Mouse (Mus musculus): ENCODE data around the gene Vps54. TPM values are rescaled to one million over a fixed set of nuclear protein-coding genes. Genes with fewer than 3 reads are reported as not detected.
"Not testable (repeated sequence)": the region's sequence is repeated elsewhere in the genome, so short reads cannot be mapped to it uniquely, and the experiment has no call there.

Vps54 gene
- polyA plus RNA-seq, 1 experiment from 2014 or later = 10.3 TPM

DNA sequence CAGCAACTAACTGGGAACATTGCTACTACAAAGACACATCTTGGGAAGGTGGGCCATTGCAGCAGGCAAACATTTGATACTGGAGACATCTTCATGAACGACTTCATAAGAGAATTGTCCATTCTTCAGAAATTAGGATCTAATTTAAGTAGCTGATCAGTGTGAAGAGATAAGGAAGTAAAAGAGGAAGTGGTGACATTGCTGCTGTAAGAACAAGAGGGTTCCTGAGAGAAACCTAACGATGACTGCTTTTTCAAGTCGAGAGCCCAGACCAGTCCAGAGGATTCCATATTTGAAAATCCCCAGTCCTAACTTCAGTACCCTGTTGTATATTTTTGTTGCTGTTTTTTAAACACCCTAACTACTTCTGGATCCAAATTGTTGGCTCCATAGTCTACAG is 26.3 kb downstream of the Vps54 start:
- no peak overlapping the region for H3K9ac ChIP-seq (ENCODE audit: low read depth, low read length)
- no peak overlapping the region for H3K27ac ChIP-seq (ENCODE audit: low read length)
- H3K9me3 ChIP-seq (replicated peaks; ENCODE audit: control insufficient read depth, low read length, poor library complexity, severe bottlenecking) = no peaks in the 10 kb centered on the region
- 94% methylated on average over 3 of the region's 3 CpGs for WGBS
- H3K4me1 ChIP-seq (ENCODE audit: control insufficient read depth, insufficient read depth, low read length) = no peaks in the 10 kb centered on the region
- no peak overlapping the region for H3K4me3 ChIP-seq (ENCODE audit: low read depth, low read length)
- no peak overlapping the region for H3K4me2 ChIP-seq (ENCODE audit: low read length)
- peaks cover 11% of the 10 kb centered on the region for H3K36me3 ChIP-seq (ENCODE audit: control insufficient read depth, insufficient read depth, low read length)
- H3K27me3 ChIP-seq (ENCODE audit: control insufficient read depth, insufficient read depth, low read depth, low read length) = no peaks in the 10 kb centered on the region
- ATAC-seq = no peak

DNA sequence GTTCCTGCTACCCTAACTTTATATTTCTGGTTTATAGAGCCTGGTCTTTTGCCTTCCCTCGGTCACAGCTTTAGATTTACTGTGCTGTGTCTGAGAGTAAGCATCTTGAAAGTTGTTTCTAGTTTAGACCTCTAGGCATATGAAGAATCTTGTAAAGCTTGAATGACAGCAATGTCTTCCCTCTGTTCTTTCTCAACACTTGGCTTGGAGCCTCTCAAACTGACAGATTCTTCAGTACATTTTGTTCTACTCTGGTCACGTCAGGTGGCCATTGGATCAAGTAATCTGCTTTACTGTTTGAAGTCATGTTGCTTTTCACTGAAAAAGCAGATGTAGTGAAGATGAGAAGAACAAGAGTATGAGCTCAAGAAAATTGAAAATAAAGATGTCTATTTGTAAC is 37.1 kb downstream of the Vps54 start:
- no peak overlapping the region for H3K27ac ChIP-seq (ENCODE audit: low read length)
- H3K4me1 ChIP-seq (ENCODE audit: control insufficient read depth, insufficient read depth, low read length) = no peaks in the 10 kb centered on the region

DNA sequence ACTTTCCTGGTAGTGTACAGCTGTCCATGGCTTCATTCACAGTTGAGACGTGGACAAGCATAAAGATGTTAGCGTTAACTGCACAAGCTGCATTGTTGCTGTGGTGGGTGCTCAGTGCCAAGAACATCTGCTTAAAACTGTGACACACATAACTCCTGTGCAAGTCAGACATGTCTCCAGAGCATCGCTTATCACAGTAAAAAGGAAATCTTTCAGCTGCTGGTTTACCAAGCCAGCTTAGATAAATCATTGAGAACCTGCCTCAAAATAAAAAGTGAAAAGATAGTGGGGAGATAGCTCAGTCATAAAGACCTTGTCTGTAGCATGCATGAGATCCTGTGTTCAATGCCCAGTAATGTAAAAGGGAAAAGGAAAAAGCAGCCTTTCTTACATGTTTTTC is 47.3 kb downstream of the Vps54 start:
- Histone ChIP-seq H3K4me3 (ENCODE audit: low read depth, low read length) (no peak overlapping the region), H3K27ac (ENCODE audit: low read length) (no peak overlapping the region), H3K9ac (ENCODE audit: low read depth, low read length) (no peak overlapping the region), H3K36me3 (ENCODE audit: control insufficient read depth, insufficient read depth, low read length) (0 out of 2 replicates have a peak, but pooled peaks cover 2% of the 10 kb centered on the region), H3K27me3 (ENCODE audit: control insufficient read depth, insufficient read depth, low read depth, low read length) (no peaks in the 10 kb centered on the region), H3K9me3 (replicated peaks; ENCODE audit: control insufficient read depth, low read length, poor library complexity, severe bottlenecking) (no peaks in the 10 kb centered on the region), H3K4me2 (ENCODE audit: low read length) (no peak overlapping the region), H3K4me1 (ENCODE audit: control insufficient read depth, insufficient read depth, low read length) (no peaks in the 10 kb centered on the region)
- ATAC-seq = no peak
- 87% methylated on average over 3 of the region's 3 CpGs for WGBS

More for the DNA sequence above, 37.1 kb downstream of the Vps54 start:
- Histone ChIP-seq H3K9me3 (replicated peaks; ENCODE audit: control insufficient read depth, low read length, poor library complexity, severe bottlenecking) (no peaks in the 10 kb centered on the region), H3K27me3 (ENCODE audit: control insufficient read depth, insufficient read depth, low read depth, low read length) (no peaks in the 10 kb centered on the region), H3K36me3 (ENCODE audit: control insufficient read depth, insufficient read depth, low read length) (peaks cover 2% of the 10 kb centered on the region), H3K4me3 (ENCODE audit: low read depth, low read length) (no peak overlapping the region), H3K4me2 (ENCODE audit: low read length) (no peak overlapping the region), H3K9ac (ENCODE audit: low read depth, low read length) (no peak overlapping the region)
- WGBS = 80% methylated on average over 2 of the region's 2 CpGs
- no peak for ATAC-seq

DNA sequence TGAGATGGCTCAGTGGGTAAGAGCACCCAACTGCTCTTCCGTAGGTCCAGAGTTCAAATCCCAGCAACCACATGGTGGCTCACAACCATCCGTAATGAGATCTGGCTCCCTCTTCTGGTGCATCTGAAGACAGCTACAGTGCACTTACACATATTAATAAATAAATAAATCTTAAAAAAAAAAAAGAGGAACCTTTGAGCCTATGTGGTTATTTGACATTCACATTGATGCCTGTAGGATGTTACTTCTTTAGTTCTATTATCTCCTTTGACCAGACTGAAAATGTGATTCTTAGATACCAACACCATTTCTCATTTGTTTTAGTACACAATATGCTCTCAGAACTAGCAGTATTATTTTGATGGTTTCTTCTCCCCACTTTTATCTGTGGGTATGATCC is 49.1 kb downstream of the Vps54 start:
- H3K9me3 ChIP-seq (replicated peaks; ENCODE audit: control insufficient read depth, low read length, poor library complexity, severe bottlenecking); H3K9ac ChIP-seq (ENCODE audit: low read depth, low read length); H3K27ac ChIP-seq (ENCODE audit: low read length); H3K27me3 ChIP-seq (ENCODE audit: control insufficient read depth, insufficient read depth, low read depth, low read length); H3K4me1 ChIP-seq (ENCODE audit: control insufficient read depth, insufficient read depth, low read length); H3K4me2 ChIP-seq (ENCODE audit: low read length); ATAC-seq; H3K4me3 ChIP-seq (ENCODE audit: low read depth, low read length); H3K36me3 ChIP-seq (ENCODE audit: control insufficient read depth, insufficient read depth, low read length): not testable (repeated sequence)
- 96% methylated on average over 2 of the region's 2 CpGs for whole genome bisulfite sequencing

DNA sequence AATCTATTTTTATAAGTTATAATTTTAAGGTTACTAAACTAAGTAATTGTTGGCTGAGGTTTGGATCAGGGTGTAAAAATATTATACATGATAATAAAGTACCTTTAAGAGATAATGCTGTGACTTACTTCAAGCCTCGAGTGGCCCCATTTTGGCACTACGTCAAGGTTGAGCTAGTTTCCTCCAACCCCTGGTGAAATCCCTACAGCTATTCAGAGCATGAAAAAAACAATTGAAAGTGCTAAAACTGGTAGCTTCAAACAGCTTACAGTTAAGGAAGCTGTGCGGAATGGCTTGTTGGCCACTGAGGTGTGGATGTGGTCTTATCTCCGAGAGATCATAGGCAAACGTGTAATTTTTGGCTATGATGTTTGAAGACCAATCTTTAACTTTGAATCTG is 56.4 kb downstream of the Vps54 start:
- Histone ChIP-seq H3K27ac (ENCODE audit: low read length) (no peak overlapping the region), H3K4me3 (ENCODE audit: low read depth, low read length) (no peak overlapping the region)
- 90% methylated on average over 5 of the region's 5 CpGs for WGBS

DNA sequence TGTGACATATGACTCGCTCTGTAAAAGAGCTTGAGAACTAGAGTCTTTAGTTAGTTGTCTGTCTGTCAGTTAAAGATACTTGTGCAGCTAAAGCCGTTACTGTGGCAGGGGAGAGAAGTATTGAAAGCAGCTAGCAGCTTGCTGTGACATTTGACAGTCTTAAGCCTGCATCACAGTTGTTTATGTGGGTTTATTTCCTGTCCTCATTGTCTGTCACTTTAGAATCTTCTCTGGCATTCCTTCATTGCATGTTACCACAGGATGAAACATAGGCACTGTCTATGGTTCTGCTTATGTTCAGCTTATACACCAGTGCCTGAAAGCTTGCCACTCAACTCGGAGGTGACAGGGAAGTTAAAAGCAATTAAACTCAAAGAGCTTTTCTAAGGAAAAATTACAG is 64.5 kb downstream of the Vps54 start:
- H3K36me3 ChIP-seq (ENCODE audit: control insufficient read depth, insufficient read depth, low read length) = peaks cover 11% of the 10 kb centered on the region
- H3K4me1 ChIP-seq (ENCODE audit: control insufficient read depth, insufficient read depth, low read length) = no peaks in the 10 kb centered on the region
- 77% methylated on average over 3 of the region's 3 CpGs for WGBS
- H3K4me2 ChIP-seq (ENCODE audit: low read length) = no peak overlapping the region
- H3K27ac ChIP-seq (ENCODE audit: low read length) = no peak overlapping the region
- H3K9me3 ChIP-seq (replicated peaks; ENCODE audit: control insufficient read depth, low read length, poor library complexity, severe bottlenecking) = no peaks in the 10 kb centered on the region
- no peak overlapping the region for H3K4me3 ChIP-seq (ENCODE audit: low read depth, low read length)
- H3K27me3 ChIP-seq (ENCODE audit: control insufficient read depth, insufficient read depth, low read depth, low read length) = no peaks in the 10 kb centered on the region
- no peak for ATAC-seq
- no peak overlapping the region for H3K9ac ChIP-seq (ENCODE audit: low read depth, low read length)

More for the DNA sequence above, 56.4 kb downstream of the Vps54 start:
- Histone ChIP-seq H3K27me3 (ENCODE audit: control insufficient read depth, insufficient read depth, low read depth, low read length) (no peaks in the 10 kb centered on the region), H3K36me3 (ENCODE audit: control insufficient read depth, insufficient read depth, low read length) (peaks cover 7% of the 10 kb centered on the region), H3K9me3 (replicated peaks; ENCODE audit: control insufficient read depth, low read length, poor library complexity, severe bottlenecking) (no peaks in the 10 kb centered on the region), H3K4me1 (ENCODE audit: control insufficient read depth, insufficient read depth, low read length) (no peaks in the 10 kb centered on the region), H3K9ac (ENCODE audit: low read depth, low read length) (no peak overlapping the region), H3K4me2 (ENCODE audit: low read length) (no peak overlapping the region)
- no peak for ATAC-seq

DNA sequence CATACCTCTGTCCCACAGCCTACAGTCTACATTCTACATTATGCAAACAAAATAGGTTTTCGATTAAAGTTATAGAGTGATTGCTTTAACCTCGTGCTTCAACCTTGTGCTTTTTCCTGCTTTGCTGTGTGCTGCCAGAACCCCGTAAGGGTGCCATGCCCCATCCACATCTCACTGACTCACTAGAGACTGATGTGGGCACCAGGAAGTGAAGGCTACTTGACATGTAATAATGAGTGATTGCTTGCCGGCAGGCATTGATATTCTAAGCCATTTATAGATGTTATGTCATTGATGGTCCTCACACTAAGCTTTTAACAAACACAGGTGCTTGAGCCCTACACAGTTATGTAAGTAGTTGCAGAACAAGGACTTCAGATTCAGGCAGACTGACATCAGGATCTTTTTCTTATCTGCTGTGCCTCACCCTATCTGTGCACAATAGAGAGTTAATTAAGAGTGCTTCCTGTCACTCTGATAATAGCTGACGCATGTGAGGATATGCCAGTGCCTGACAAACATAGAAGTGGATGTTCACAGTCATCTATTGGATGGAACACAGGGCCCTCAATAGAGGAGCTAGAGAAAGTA is 68.1 kb downstream of the Vps54 start:
- ATAC-seq = no peak

DNA sequence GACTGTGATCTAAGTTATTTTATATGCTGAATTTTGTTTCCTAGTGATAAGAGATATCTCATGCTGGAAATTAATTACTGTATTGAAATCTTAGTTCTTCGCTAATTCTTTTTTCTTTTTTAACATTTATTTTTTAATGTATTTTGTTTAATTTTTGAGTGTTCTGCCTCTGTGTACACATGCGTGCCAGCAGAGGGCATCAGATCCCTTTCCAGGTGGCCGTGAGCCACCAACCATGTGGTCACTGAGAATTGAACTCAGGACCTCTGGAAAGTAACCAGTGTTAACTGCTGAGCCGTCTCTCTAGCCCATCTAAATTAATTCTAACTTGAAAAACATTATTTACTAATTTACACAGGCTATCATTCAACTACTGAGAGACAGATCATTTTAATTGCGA is 69.0 kb downstream of the Vps54 start:
- 86% methylated on average over 5 of the region's 5 CpGs for WGBS
- Histone ChIP-seq H3K4me2 (ENCODE audit: low read length) (no peak overlapping the region), H3K4me3 (ENCODE audit: low read depth, low read length) (no peak overlapping the region), H3K36me3 (ENCODE audit: control insufficient read depth, insufficient read depth, low read length) (peaks cover 5% of the 10 kb centered on the region; the same call in 1 of the 2 replicates), H3K27me3 (ENCODE audit: control insufficient read depth, insufficient read depth, low read depth, low read length) (no peaks in the 10 kb centered on the region), H3K9me3 (replicated peaks; ENCODE audit: control insufficient read depth, low read length, poor library complexity, severe bottlenecking) (no peaks in the 10 kb centered on the region), H3K9ac (ENCODE audit: low read depth, low read length) (no peak overlapping the region), H3K27ac (ENCODE audit: low read length) (no peak overlapping the region), H3K4me1 (ENCODE audit: control insufficient read depth, insufficient read depth, low read length) (no peaks in the 10 kb centered on the region)
- ATAC-seq = no peak

More for the DNA sequence above, 68.1 kb downstream of the Vps54 start:
- H3K9ac ChIP-seq (ENCODE audit: low read depth, low read length) = no peak overlapping the region
- WGBS = 91% methylated on average over 5 of the region's 5 CpGs
- no peaks in the 10 kb centered on the region for H3K27me3 ChIP-seq (ENCODE audit: control insufficient read depth, insufficient read depth, low read depth, low read length)
- H3K4me2 ChIP-seq (ENCODE audit: low read length) = no peak overlapping the region
- peaks cover 4% of the 10 kb centered on the region; the same call in 1 of the 2 replicates for H3K36me3 ChIP-seq (ENCODE audit: control insufficient read depth, insufficient read depth, low read length)
- H3K27ac ChIP-seq (ENCODE audit: low read length) = no peak overlapping the region
- no peak overlapping the region for H3K4me3 ChIP-seq (ENCODE audit: low read depth, low read length)
- H3K9me3 ChIP-seq (replicated peaks; ENCODE audit: control insufficient read depth, low read length, poor library complexity, severe bottlenecking) = no peaks in the 10 kb centered on the region
- H3K4me1 ChIP-seq (ENCODE audit: control insufficient read depth, insufficient read depth, low read length) = no peaks in the 10 kb centered on the region

DNA sequence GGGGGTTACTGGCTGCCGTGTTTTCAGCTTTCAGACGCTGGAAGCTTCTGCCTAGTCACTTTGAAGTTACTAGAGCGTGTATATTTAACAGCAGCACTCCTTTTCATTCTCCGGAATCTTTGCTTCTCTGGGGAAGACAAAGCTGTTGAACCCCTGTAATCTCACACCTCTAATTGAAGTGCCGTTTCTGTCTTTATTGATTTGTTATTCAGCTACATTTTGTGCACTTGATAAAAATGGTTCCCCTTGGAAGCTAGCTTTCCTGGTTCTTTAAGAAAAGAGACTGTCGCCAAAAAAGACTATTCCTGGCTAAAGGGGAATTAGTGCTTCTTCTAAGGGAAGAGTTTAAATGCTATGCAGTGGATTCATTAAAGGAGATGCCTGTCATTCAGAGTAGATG is 70.4 kb downstream of the Vps54 start:
- no peaks in the 10 kb centered on the region for H3K9me3 ChIP-seq (replicated peaks; ENCODE audit: control insufficient read depth, low read length, poor library complexity, severe bottlenecking)
- H3K36me3 ChIP-seq (ENCODE audit: control insufficient read depth, insufficient read depth, low read length) = peaks cover 5% of the 10 kb centered on the region; the same call in 1 of the 2 replicates
- ATAC-seq = no peak
- 18% methylated on average over 6 of the region's 6 CpGs for WGBS
- no peaks in the 10 kb centered on the region for H3K4me1 ChIP-seq (ENCODE audit: control insufficient read depth, insufficient read depth, low read length)
- H3K4me3 ChIP-seq (ENCODE audit: low read depth, low read length) = no peak overlapping the region
- no peaks in the 10 kb centered on the region for H3K27me3 ChIP-seq (ENCODE audit: control insufficient read depth, insufficient read depth, low read depth, low read length)
- no peak overlapping the region for H3K27ac ChIP-seq (ENCODE audit: low read length)
- H3K4me2 ChIP-seq (ENCODE audit: low read length) = no peak overlapping the region
- H3K9ac ChIP-seq (ENCODE audit: low read depth, low read length) = no peak overlapping the region

Measured in midbrain, embryonic 16.5 days (tissue).